Mouse (Mus musculus): ENCODE results near the gene Mcl1. TPM values are rescaled to one million over a fixed set of nuclear protein-coding genes. Genes with fewer than 3 reads are reported as not detected.

Mcl1 gene
- polyA plus RNA-seq, 1 experiment from 2014 or later = 52.2 TPM

DNA sequence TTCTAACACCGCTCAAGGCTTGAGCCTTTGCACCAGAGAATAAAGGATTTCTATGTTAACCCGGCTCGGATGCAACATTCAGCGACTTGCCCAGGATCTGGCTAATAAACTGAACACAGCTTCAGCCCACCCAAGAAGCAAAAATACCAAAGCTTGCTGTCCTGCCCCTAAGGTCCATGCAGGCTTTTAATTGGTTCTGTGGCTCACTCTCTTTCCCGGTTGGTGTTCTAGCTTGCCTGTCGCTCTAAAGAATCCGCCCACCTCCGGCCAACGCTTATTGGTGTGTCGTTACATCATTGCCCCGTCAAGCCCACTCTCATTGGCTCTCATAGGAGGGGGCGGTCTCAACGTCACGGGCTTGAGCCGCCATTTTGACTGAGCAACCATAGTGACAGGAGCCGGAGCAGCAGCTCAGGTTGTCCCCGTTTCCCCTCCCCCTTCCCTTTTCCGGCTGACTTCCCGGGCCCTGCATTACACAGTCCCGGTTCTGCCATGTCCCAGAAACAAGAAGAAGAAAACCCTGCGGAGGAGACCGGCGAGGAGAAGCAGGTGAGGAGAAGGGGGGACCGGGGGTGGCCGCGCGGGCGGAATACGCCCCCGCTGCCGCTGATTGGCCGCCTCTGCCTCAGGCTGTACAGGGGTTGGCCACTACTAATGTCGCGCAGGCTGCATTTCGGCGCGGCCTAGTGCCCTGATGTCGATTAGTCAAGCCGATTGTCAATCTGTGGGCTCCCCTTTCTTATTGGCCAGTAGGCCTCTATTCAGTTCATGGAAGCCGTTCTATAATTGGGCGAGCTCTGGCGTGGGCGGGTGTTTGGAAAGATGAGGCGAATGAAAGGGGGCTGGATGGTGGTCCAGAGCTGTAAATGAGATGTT is 33.7 kb upstream of the Mcl1 start, which contains the start of gene Ensa:
Gene Ensa, plus strand, starts transcription at position 366 of the 876 bp plus-strand sequence.
- Histone ChIP-seq H3K4me2 (peak within 1 kb of the TSS; percentile 80), H3K9ac (ENCODE audit: low read depth, low read length) (peak within 1 kb of the TSS; percentile 70), H3K4me3 (ENCODE audit: low read depth, low read length) (peak within 1 kb of the TSS; percentile 68), H3K9me3 (ENCODE audit: control insufficient read depth, low read length) (no peaks in the 10 kb centered on the region), H3K27me3 (replicated peaks; ENCODE audit: control insufficient read depth, insufficient read depth, low read length) (no peaks in the 10 kb centered on the region), H3K4me1 (replicated peaks; ENCODE audit: control insufficient read depth, insufficient read depth, low read length) (peaks cover 7% of the 10 kb centered on the region), H3K27ac (ENCODE audit: low read depth, low read length) (peak within 1 kb of the TSS; percentile 64), H3K36me3 (ENCODE audit: control insufficient read depth, insufficient read depth, low read length) (peaks cover 23% of the 10 kb centered on the region)
- ATAC-seq (replicated peaks; ENCODE audit: low FRiP score) (peak; percentile 98), DNase-seq (ENCODE audit: low spot score) (peak; percentile 98)
- under 1% methylated on average over 44 of the region's 44 CpGs for WGBS

DNA sequence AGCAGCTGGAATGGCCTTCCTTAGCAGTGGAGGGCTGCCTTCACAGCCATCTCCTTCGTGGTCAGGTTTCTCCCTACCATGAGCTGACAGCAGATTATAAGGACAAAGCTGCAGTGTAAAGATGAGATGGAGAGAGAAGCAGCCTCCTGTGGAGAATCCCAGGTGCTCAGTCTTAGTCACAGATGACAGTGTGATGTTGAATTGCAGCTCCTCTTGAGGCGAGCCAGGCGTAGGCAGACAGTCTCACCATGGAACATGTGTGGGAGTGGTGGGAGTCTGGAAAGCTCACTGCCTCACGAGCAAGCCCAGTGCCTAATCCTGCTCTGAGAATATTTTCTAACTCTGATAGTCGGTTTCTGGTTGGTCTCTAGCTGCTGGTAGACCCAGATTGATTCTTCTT is 30.8 kb upstream of the Mcl1 start:
- DNase-seq (ENCODE audit: low spot score) = no peak
- Histone ChIP-seq H3K4me1 (replicated peaks; ENCODE audit: control insufficient read depth, insufficient read depth, low read length) (peaks cover 7% of the 10 kb centered on the region), H3K36me3 (ENCODE audit: control insufficient read depth, insufficient read depth, low read length) (peaks cover 44% of the 10 kb centered on the region)

DNA sequence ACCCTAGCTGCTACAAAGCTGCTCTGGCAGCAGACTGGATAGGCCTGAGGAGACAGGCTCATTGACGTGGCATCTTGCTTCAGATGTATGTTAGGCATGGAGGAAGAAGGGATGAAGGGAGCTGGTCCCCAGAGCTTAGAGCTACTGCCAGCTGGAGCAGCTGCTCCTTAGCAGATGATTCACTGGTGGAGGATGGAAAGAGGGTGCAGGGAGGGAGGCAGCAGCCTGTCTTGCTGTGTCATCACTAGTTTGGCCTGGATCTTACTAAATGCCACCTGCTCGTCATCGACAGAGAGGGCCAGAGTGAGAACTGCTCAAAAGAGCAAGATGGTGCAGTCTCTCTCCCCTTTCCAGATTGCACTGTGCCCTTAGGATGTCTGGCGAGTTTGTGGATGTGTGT is 28.8 kb upstream of the Mcl1 start:
- no peak for DNase-seq (ENCODE audit: low spot score)
- Histone ChIP-seq H3K36me3 (ENCODE audit: control insufficient read depth, insufficient read depth, low read length) (peaks cover 54% of the 10 kb centered on the region), H3K4me2 (no peak overlapping the region), H3K27me3 (replicated peaks; ENCODE audit: control insufficient read depth, insufficient read depth, low read length) (no peaks in the 10 kb centered on the region), H3K27ac (ENCODE audit: low read depth, low read length) (no peak overlapping the region), H3K4me3 (ENCODE audit: low read depth, low read length) (no peak overlapping the region), H3K9ac (ENCODE audit: low read depth, low read length) (no peak overlapping the region), H3K9me3 (ENCODE audit: control insufficient read depth, low read length) (no peaks in the 10 kb centered on the region), H3K4me1 (replicated peaks; ENCODE audit: control insufficient read depth, insufficient read depth, low read length) (peaks cover 4% of the 10 kb centered on the region)
- WGBS = 85% methylated on average over 4 of the region's 4 CpGs
- ATAC-seq (replicated peaks; ENCODE audit: low FRiP score) = no peak

More for the DNA sequence above, 30.8 kb upstream of the Mcl1 start:
- no peak overlapping the region for H3K9ac ChIP-seq (ENCODE audit: low read depth, low read length)
- no peaks in the 10 kb centered on the region for H3K27me3 ChIP-seq (replicated peaks; ENCODE audit: control insufficient read depth, insufficient read depth, low read length)
- WGBS = 83% methylated on average over 5 of the region's 5 CpGs
- H3K4me2 ChIP-seq = no peak overlapping the region
- H3K27ac ChIP-seq (ENCODE audit: low read depth, low read length) = no peak overlapping the region
- no peak overlapping the region for H3K4me3 ChIP-seq (ENCODE audit: low read depth, low read length)
- no peak for ATAC-seq (replicated peaks; ENCODE audit: low FRiP score)
- H3K9me3 ChIP-seq (ENCODE audit: control insufficient read depth, low read length) = no peaks in the 10 kb centered on the region

DNA sequence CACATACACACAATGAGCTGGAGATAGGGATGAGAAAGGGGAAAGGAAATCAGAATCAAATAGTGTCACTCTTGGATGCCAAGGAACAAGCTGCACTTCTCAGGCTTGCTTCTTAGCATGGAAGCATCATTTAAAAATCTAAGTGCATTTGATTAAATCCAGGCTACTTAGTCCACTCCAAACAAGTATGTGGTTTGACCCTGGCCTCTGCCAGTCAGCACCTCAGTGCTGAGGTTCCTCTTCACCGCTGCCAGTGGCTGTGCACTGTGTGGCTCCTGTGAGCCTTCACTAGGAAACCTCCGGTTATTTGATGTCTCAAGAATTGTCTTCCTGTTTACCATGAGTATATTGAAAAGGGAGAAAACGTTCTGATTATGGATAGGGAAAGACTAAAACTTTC is 27.7 kb upstream of the Mcl1 start:
- H3K4me2 ChIP-seq = no peak overlapping the region
- H3K9ac ChIP-seq (ENCODE audit: low read depth, low read length) = no peak overlapping the region
- H3K4me3 ChIP-seq (ENCODE audit: low read depth, low read length) = no peak overlapping the region
- peaks cover 55% of the 10 kb centered on the region for H3K36me3 ChIP-seq (ENCODE audit: control insufficient read depth, insufficient read depth, low read length)
- H3K4me1 ChIP-seq (replicated peaks; ENCODE audit: control insufficient read depth, insufficient read depth, low read length) = peaks cover 3% of the 10 kb centered on the region
- DNase-seq (ENCODE audit: low spot score) (no peak), ATAC-seq (replicated peaks; ENCODE audit: low FRiP score) (no peak)
- WGBS = 77% methylated on average over 3 of the region's 3 CpGs
- no peak overlapping the region for H3K27ac ChIP-seq (ENCODE audit: low read depth, low read length)
- H3K27me3 ChIP-seq (replicated peaks; ENCODE audit: control insufficient read depth, insufficient read depth, low read length) = no peaks in the 10 kb centered on the region
- H3K9me3 ChIP-seq (ENCODE audit: control insufficient read depth, low read length) = no peaks in the 10 kb centered on the region

DNA sequence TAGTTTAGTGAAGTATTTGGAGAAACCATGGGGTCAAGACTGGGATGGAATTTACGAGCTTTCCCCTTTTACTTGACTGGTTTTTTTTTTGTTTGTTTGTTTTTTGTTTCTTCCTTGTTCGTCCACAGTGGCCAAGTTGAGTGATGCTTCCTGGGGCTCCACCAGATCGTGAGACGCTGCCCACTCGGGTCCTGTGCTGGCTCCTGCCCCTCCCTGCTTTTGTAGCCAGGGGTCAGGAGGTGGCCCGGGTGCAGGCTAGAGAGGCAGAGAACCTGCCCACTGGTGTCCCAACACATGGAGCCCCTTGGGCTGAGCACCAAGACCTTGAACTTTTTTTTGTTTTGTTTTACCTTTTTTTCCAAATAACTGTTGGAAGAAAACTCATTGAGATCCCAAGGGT is 27.3 kb upstream of the Mcl1 start:
- H3K27ac ChIP-seq (ENCODE audit: low read depth, low read length) = no peak overlapping the region
- peaks cover 55% of the 10 kb centered on the region for H3K36me3 ChIP-seq (ENCODE audit: control insufficient read depth, insufficient read depth, low read length)
- H3K4me1 ChIP-seq (replicated peaks; ENCODE audit: control insufficient read depth, insufficient read depth, low read length) = no peaks in the 10 kb centered on the region; the same call in 1 of the 2 replicates
- H3K4me2 ChIP-seq = no peak overlapping the region
- no peaks in the 10 kb centered on the region for H3K9me3 ChIP-seq (ENCODE audit: control insufficient read depth, low read length)
- no peaks in the 10 kb centered on the region for H3K27me3 ChIP-seq (replicated peaks; ENCODE audit: control insufficient read depth, insufficient read depth, low read length)
- H3K9ac ChIP-seq (ENCODE audit: low read depth, low read length) = no peak overlapping the region
- 83% methylated on average over 6 of the region's 6 CpGs for WGBS
- no peak overlapping the region for H3K4me3 ChIP-seq (ENCODE audit: low read depth, low read length)
- DNase-seq (ENCODE audit: low spot score) (no peak), ATAC-seq (replicated peaks; ENCODE audit: low FRiP score) (no peak)

DNA sequence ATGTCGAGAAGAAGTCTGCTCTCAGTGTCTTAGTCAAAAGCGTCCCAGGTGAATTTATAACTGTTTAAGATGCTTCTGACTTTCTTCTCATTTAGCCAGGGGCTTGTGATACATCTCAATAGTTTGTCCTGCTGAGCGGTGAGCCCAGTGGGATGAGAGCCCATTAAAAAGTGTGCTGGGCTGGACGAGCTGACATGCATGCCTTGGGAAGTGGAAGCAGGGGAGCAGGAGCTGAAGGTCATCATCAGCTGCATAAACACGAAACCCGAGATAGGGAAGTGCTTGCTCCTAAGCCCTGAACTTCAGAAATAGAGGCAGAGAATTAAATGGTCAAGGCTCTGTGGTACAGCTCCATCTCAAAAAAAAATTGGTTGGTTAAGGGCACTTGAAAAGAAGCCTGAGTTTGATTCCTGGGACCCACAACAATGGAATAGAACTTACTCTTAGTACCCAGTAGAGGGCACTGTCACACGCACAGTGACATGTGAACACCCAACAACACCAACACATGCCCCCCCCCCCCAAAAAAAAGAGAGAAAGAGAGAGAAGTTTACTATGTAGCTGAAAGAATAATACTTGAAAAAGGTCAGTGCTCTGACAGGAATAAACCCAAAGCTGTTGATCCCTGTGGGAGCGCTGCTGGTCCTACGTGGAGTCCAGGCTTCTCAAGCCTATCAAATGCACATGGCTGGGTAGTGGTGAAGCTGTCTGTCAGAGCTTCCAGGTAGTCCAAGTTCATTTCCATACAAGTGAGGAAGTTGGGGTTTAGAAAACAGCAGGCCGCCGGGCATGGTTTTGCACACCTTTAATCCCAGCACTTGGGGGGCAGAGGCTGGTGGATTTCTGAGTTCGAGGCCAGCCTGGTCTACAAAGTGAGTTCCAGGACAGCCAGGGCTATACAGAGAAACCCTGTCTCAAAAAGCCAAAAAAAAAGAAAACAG is 25.7 kb upstream of the Mcl1 start:
- Histone ChIP-seq H3K36me3 (ENCODE audit: control insufficient read depth, insufficient read depth, low read length) (peaks cover 50% of the 10 kb centered on the region), H3K9ac (ENCODE audit: low read depth, low read length) (no peak overlapping the region), H3K4me3 (ENCODE audit: low read depth, low read length) (no peak overlapping the region), H3K4me1 (replicated peaks; ENCODE audit: control insufficient read depth, insufficient read depth, low read length) (peaks cover 6% of the 10 kb centered on the region), H3K4me2 (no peak overlapping the region), H3K27ac (ENCODE audit: low read depth, low read length) (no peak overlapping the region), H3K27me3 (replicated peaks; ENCODE audit: control insufficient read depth, insufficient read depth, low read length) (no peaks in the 10 kb centered on the region), H3K9me3 (ENCODE audit: control insufficient read depth, low read length) (no peaks in the 10 kb centered on the region)
- 78% methylated on average over 12 of the region's 12 CpGs for WGBS
- DNase-seq (ENCODE audit: low spot score) (no peak), ATAC-seq (replicated peaks; ENCODE audit: low FRiP score) (0 out of 2 replicates have a peak, but pooled peaks have one; percentile 22)

DNA sequence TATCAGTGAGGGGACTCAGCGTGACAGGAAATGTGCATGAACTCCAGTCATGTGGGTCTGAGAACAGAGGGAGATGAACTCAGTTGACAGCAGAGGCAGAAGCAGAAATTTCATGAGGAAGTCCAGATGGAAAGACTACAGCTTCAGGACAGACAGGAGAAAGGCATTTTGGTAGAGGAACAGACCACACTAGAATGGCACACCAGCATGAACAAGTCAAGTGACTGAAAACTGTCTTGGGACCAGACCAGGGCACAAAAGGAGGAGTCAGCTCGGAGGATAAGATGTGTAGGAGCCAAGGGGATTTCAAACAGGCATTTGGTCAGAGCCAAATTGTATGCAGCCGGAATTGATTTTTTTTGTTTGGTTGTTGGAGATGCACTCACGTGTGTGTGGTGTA is 23.0 kb upstream of the Mcl1 start:
- Histone ChIP-seq H3K9ac (ENCODE audit: low read depth, low read length) (no peak overlapping the region), H3K27ac (ENCODE audit: low read depth, low read length) (peak overlapping the region; percentile 65; the same call in 1 of the 2 replicates), H3K4me1 (replicated peaks; ENCODE audit: control insufficient read depth, insufficient read depth, low read length) (peaks cover 6% of the 10 kb centered on the region), H3K4me3 (ENCODE audit: low read depth, low read length) (no peak overlapping the region), H3K4me2 (no peak overlapping the region), H3K9me3 (ENCODE audit: control insufficient read depth, low read length) (no peaks in the 10 kb centered on the region), H3K27me3 (replicated peaks; ENCODE audit: control insufficient read depth, insufficient read depth, low read length) (no peaks in the 10 kb centered on the region), H3K36me3 (ENCODE audit: control insufficient read depth, insufficient read depth, low read length) (peaks cover 33% of the 10 kb centered on the region)
- ATAC-seq (replicated peaks; ENCODE audit: low FRiP score) (no peak), DNase-seq (ENCODE audit: low spot score) (no peak)
- 70% methylated on average over 4 of the region's 4 CpGs for WGBS

DNA sequence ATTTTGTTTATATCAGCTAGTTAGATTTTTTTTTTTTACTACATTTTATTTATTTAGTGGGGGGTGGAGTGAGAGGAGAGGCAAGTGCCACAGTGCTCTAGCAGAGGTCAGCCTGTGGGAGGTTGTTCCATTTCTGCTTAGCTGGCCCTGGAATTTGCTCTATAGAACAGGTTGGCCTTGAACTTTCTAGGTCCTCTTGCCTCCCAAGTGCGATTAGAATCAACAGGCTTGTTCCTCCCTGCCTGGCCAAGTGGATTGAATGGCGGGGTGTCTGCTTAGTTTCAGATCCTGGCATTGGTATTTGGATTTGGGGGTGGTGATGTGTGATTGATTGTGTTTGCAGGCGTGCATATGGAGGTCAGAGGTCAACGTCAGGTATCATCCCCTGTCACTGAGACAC is 22.5 kb upstream of the Mcl1 start:
- Histone ChIP-seq H3K9ac (ENCODE audit: low read depth, low read length) (no peak overlapping the region), H3K4me1 (replicated peaks; ENCODE audit: control insufficient read depth, insufficient read depth, low read length) (peaks cover 6% of the 10 kb centered on the region), H3K4me2 (no peak overlapping the region), H3K4me3 (ENCODE audit: low read depth, low read length) (no peak overlapping the region), H3K36me3 (ENCODE audit: control insufficient read depth, insufficient read depth, low read length) (peaks cover 30% of the 10 kb centered on the region), H3K27me3 (replicated peaks; ENCODE audit: control insufficient read depth, insufficient read depth, low read length) (no peaks in the 10 kb centered on the region), H3K9me3 (ENCODE audit: control insufficient read depth, low read length) (no peaks in the 10 kb centered on the region), H3K27ac (ENCODE audit: low read depth, low read length) (no peak overlapping the region)
- WGBS = 62% methylated on average over 4 of the region's 4 CpGs
- ATAC-seq (replicated peaks; ENCODE audit: low FRiP score) = no peak
- no peak for DNase-seq (ENCODE audit: low spot score)

All from liver, embryonic 11.5 days (tissue).